Mouse (Mus musculus) midbrain, embryonic 12.5 days (tissue): ENCODE data around the gene Lhfp. TPM values are rescaled to one million over a fixed set of nuclear protein-coding genes. Genes with fewer than 3 reads are reported as not detected.

Experiments
- ATAC-seq: fragments of 200-750 bp; cut with Nextera tagmentation; 2 replicates; pipeline ENCODE4 v1.8.0; 2017; ENCODE audit warnings: low read depth, moderate TSS enrichment, moderate library complexity; ENCODE audit not compliant: low FRiP score
- H3K27ac ChIP-seq: fragments of 300-500 bp; sonication (generic); replicated peaks from 2 replicates; pipeline ENCODE4 v1.5.1; 2016; ENCODE audit warnings: mild to moderate bottlenecking
- H3K27me3 ChIP-seq: fragments of 300-500 bp; sonication (generic); 2 replicates; pipeline ENCODE4 v1.6.1; 2016; ENCODE audit warnings: mild to moderate bottlenecking
- H3K36me3 ChIP-seq: fragments of 300-500 bp; sonication (generic); 2 replicates; pipeline ENCODE4 v1.6.1; 2016
- H3K4me1 ChIP-seq: fragments of 300-500 bp; sonication (generic); 2 replicates; pipeline ENCODE4 v1.6.1; 2016
- H3K4me2 ChIP-seq: fragments of 300-500 bp; sonication (generic); replicated peaks from 2 replicates; pipeline ENCODE4 v1.6.1; 2016; ENCODE audit warnings: mild to moderate bottlenecking, moderate library complexity
- H3K4me3 ChIP-seq: fragments of 300-500 bp; sonication (generic); 2 replicates; pipeline ENCODE4 v1.5.1; 2016; ENCODE audit warnings: mild to moderate bottlenecking
- H3K9ac ChIP-seq: fragments of 300-500 bp; sonication (generic); replicated peaks from 2 replicates; pipeline ENCODE4 v1.6.1; 2016; ENCODE audit warnings: mild to moderate bottlenecking, moderate library complexity
- H3K9me3 ChIP-seq: fragments of 300-500 bp; sonication (generic); 2 replicates; pipeline ENCODE4 v1.6.1; 2016; ENCODE audit warnings: mild to moderate bottlenecking
- WGBS: fragments of 180-500 bp; shearing (Covaris S2); methylation state at CpG from one replicate; pipeline ENCODE4 v1.1.7; 2016; 5-methylcytosine and 5-hydroxymethylcytosine counted together
- polyA plus RNA-seq: library from polyadenylated mRNA; unstranded; fragments of >200 nt; fragmentation: Nextera tagmentation; extraction: Ambion mirVana; gene quantifications from 2 replicates; pipeline ENCODE4 v1.2.1, GENCODE M21; 2016

The Lhfp gene
- polyA plus RNA-seq = 41.9 and 49.4 TPM in 2 replicates

- no peaks in the 10 kb centered on the region for H3K9me3 ChIP-seq
- H3K4me1 ChIP-seq = peaks cover 17% of the 10 kb centered on the region; the same call in 1 of the 2 replicates
- H3K4me3 ChIP-seq = peak within 1 kb of the TSS; percentile 74
- peak within 1 kb of the TSS; percentile 73 for H3K9ac ChIP-seq
- no peaks in the 10 kb centered on the region for H3K36me3 ChIP-seq
- peak within 1 kb of the TSS; percentile 64 for H3K27ac ChIP-seq
- H3K27me3 ChIP-seq = peaks cover 24% of the 10 kb centered on the region
- H3K4me2 ChIP-seq = peak within 1 kb of the TSS; percentile 84
- peak; percentile 94 for ATAC-seq
- under 1% methylated on average over 58 of the region's 58 CpGs for WGBS
Observed at GRCm38 (mm10) chr3:53041411-53042239, at the start of gene Lhfp. TSS of gene Lhfp (plus strand) at chr3:53041528.

DNA sequence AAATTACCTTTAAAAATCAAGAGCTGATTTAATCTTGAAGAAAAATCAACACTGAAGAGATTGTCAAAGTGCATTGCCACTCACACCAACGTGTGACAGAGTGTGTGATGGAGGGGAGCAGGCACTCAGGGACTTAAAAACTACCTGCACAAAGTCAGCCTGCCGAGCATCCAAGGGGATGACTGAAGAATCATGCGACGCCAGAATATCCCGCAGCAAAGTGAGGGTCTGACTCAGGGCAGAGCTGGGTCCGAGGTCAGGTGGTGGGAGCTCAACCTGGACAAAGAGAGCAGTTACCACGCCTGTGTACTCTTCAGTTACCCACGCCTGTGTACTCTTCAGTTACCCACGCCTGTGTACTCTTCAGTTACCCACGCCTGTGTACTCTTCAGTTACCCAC is 48.0 kb upstream of the Lhfp start:
- Histone ChIP-seq H3K9ac (no peak overlapping the region), H3K4me2 (no peak overlapping the region), H3K9me3 (no peaks in the 10 kb centered on the region), H3K27ac (no peak overlapping the region), H3K4me1 (no peaks in the 10 kb centered on the region), H3K27me3 (no peaks in the 10 kb centered on the region), H3K4me3 (no peak overlapping the region), H3K36me3 (peaks cover 60% of the 10 kb centered on the region)
- ATAC-seq = no peak
- WGBS = 90% methylated on average over 10 of the region's 10 CpGs

DNA sequence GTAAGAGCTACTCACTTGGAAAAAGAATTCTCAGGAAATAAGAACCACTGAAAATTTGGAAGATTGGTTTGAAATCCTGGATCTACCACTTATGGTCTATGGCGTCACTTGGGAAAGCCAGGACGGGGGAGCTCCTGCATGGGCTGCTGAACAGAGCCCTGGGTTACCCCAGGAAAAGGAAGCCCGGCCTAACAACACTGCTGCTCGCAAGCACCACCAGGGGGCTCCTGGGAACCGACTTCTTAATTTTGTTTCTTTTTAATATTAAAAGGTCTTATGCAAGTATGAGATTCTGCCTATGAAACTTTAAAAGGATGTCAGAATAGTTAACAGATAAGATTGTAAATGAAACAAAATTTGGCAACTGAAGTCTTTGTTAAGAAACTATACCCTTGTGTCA is 46.7 kb upstream of the Lhfp start:
- Histone ChIP-seq H3K4me3 (no peak overlapping the region), H3K9me3 (no peaks in the 10 kb centered on the region), H3K27me3 (no peaks in the 10 kb centered on the region), H3K4me2 (no peak overlapping the region), H3K27ac (no peak overlapping the region), H3K36me3 (peaks cover 48% of the 10 kb centered on the region), H3K9ac (no peak overlapping the region), H3K4me1 (no peaks in the 10 kb centered on the region)
- no peak for ATAC-seq
- 72% methylated on average over 5 of the region's 5 CpGs for WGBS

- no peaks in the 10 kb centered on the region for H3K27me3 ChIP-seq
- H3K4me1 ChIP-seq = no peaks in the 10 kb centered on the region
- H3K4me2 ChIP-seq = no peak overlapping the region
- H3K36me3 ChIP-seq = peaks cover 58% of the 10 kb centered on the region
- ATAC-seq = no peak
- H3K27ac ChIP-seq = no peak overlapping the region
- no peaks in the 10 kb centered on the region for H3K9me3 ChIP-seq
- WGBS = 84% methylated on average over 5 of the region's 5 CpGs
- no peak overlapping the region for H3K9ac ChIP-seq
- no peak overlapping the region for H3K4me3 ChIP-seq
Observed at GRCm38 (mm10) chr3:52996635-52997034, 44.7 kb upstream of the Lhfp start.

- Histone ChIP-seq H3K27me3 (no peaks in the 10 kb centered on the region), H3K36me3 (peaks cover 57% of the 10 kb centered on the region), H3K27ac (no peak overlapping the region), H3K9me3 (no peaks in the 10 kb centered on the region), H3K9ac (no peak overlapping the region), H3K4me3 (no peak overlapping the region), H3K4me2 (no peak overlapping the region), H3K4me1 (no peaks in the 10 kb centered on the region)
- no peak for ATAC-seq
- WGBS = 84% methylated on average over 1 of the region's 1 CpGs
Observed at GRCm38 (mm10) chr3:52997381-52997780, 43.9 kb upstream of the Lhfp start.

GRCm38 (mm10) chr3:52999016-52999744 is 42.1 kb upstream of the Lhfp start:
- Histone ChIP-seq H3K4me3 (no peak overlapping the region), H3K36me3 (peaks cover 51% of the 10 kb centered on the region), H3K27me3 (no peaks in the 10 kb centered on the region), H3K4me1 (no peaks in the 10 kb centered on the region), H3K9ac (no peak overlapping the region), H3K27ac (no peak overlapping the region), H3K9me3 (no peaks in the 10 kb centered on the region), H3K4me2 (no peak overlapping the region)
- WGBS = 88% methylated on average over 15 of the region's 15 CpGs
- ATAC-seq = no peak

GRCm38 (mm10) chr3:52999996-53000395 is 41.3 kb upstream of the Lhfp start:
- WGBS = 87% methylated on average over 3 of the region's 3 CpGs
- no peaks in the 10 kb centered on the region for H3K27me3 ChIP-seq
- no peaks in the 10 kb centered on the region for H3K4me1 ChIP-seq
- ATAC-seq = no peak
- H3K4me3 ChIP-seq = no peak overlapping the region
- H3K4me2 ChIP-seq = no peak overlapping the region
- no peak overlapping the region for H3K27ac ChIP-seq
- no peak overlapping the region for H3K9ac ChIP-seq
- peaks cover 51% of the 10 kb centered on the region for H3K36me3 ChIP-seq
- no peaks in the 10 kb centered on the region for H3K9me3 ChIP-seq

GRCm38 (mm10) chr3:53002076-53002475 is 39.3 kb upstream of the Lhfp start:
- Histone ChIP-seq H3K4me2 (no peak overlapping the region), H3K9ac (no peak overlapping the region), H3K4me3 (no peak overlapping the region), H3K27ac (no peak overlapping the region), H3K9me3 (no peaks in the 10 kb centered on the region), H3K36me3 (peaks cover 41% of the 10 kb centered on the region), H3K4me1 (no peaks in the 10 kb centered on the region), H3K27me3 (no peaks in the 10 kb centered on the region)
- no peak for ATAC-seq
- WGBS = 72% methylated on average over 6 of the region's 6 CpGs

GRCm38 (mm10) chr3:53004406-53005114 is 36.8 kb upstream of the Lhfp start:
- H3K27ac ChIP-seq = no peak overlapping the region
- 84% methylated on average over 2 of the region's 2 CpGs for WGBS
- ATAC-seq = no peak
- H3K36me3 ChIP-seq = peaks cover 52% of the 10 kb centered on the region
- no peak overlapping the region for H3K4me2 ChIP-seq
- H3K4me1 ChIP-seq = no peaks in the 10 kb centered on the region
- no peaks in the 10 kb centered on the region for H3K27me3 ChIP-seq
- H3K4me3 ChIP-seq = no peak overlapping the region
- H3K9ac ChIP-seq = no peak overlapping the region
- no peaks in the 10 kb centered on the region for H3K9me3 ChIP-seq

DNA sequence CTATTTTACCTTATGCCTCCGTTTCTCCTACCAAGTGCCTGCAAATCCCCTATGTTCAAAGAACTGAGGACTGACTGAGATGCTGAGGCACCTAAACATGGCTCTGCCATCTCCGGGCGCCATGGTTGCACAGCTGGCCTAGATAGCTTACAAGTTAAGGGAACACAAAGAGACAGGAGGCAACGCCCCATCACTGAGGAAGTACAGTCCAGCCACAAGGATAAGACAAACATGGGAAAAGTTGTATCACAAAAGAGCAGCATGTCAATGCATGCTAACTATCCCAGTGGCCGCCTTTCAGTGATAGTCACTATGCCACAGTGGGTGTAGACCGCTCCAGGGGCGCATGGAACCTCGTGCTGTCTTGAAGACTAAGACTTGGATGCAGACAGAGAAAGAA is 33.9 kb upstream of the Lhfp start:
- H3K9ac ChIP-seq = no peak overlapping the region
- ATAC-seq = no peak
- no peaks in the 10 kb centered on the region for H3K9me3 ChIP-seq
- H3K4me1 ChIP-seq = no peaks in the 10 kb centered on the region
- H3K4me3 ChIP-seq = no peak overlapping the region
- WGBS = 95% methylated on average over 8 of the region's 8 CpGs
- H3K4me2 ChIP-seq = no peak overlapping the region
- no peak overlapping the region for H3K27ac ChIP-seq
- no peaks in the 10 kb centered on the region for H3K27me3 ChIP-seq
- peaks cover 37% of the 10 kb centered on the region for H3K36me3 ChIP-seq

- H3K4me3 ChIP-seq = peak within 1 kb of the TSS; percentile 59
- H3K9ac ChIP-seq = peak within 1 kb of the TSS; percentile 83
- 7% methylated on average over 53 of the region's 53 CpGs for WGBS
- no peaks in the 10 kb centered on the region for H3K9me3 ChIP-seq
- H3K4me1 ChIP-seq = peaks cover 7% of the 10 kb centered on the region
- peak within 1 kb of the TSS; percentile 47; the same call in 1 of the 2 replicates for H3K27ac ChIP-seq
- peak within 1 kb of the TSS; percentile 84 for H3K4me2 ChIP-seq
- 0 out of 2 replicates have a peak, but pooled peaks cover 3% of the 10 kb centered on the region for H3K27me3 ChIP-seq
- peak; percentile 93 for ATAC-seq
- H3K36me3 ChIP-seq = peaks cover 12% of the 10 kb centered on the region; the same call in 1 of the 2 replicates
Observed at GRCm38 (mm10) chr3:53016436-53017340, 24.6 kb upstream of the Lhfp start, which contains the start of gene Cog6. TSS of gene Cog6 (minus strand) at chr3:53017237.
